Mouse (Mus musculus) embryonic facial prominence, embryonic 11.5 days (tissue): ENCODE results near the gene Rnase1. TPM values are rescaled to one million over a fixed set of nuclear protein-coding genes. Genes with fewer than 3 reads are reported as not detected.
A peak's percentile ranks its signal among the peaks of the same experiment; 100 is the strongest.

Experiments used
- ATAC-seq: fragments of 200-750 bp; cut with Nextera tagmentation; replicated peaks from 2 replicates; pipeline ENCODE4 v1.8.0; 2017; ENCODE audit warnings: low read depth; ENCODE audit not compliant: insufficient number of reproducible peaks, low FRiP score, low TSS enrichment
- DNase-seq: peaks from one replicate; pipeline ENCODE4 v3.0.0-alpha.2; 2015; ENCODE audit warnings: low spot score
- H3K27ac ChIP-seq: fragments of 300-500 bp; sonication (generic); replicated peaks from 2 replicates; pipeline ENCODE4 v1.5.1; 2014; ENCODE audit warnings: mild to moderate bottlenecking, low read depth, low read length, control low read depth
- H3K27me3 ChIP-seq: fragments of 300-500 bp; sonication (generic); 2 replicates; pipeline ENCODE4 v1.6.1; 2014; ENCODE audit warnings: mild to moderate bottlenecking, low read length, moderate library complexity, mixed read lengths; ENCODE audit not compliant: control insufficient read depth, insufficient read depth
- H3K36me3 ChIP-seq: fragments of 300-500 bp; sonication (generic); replicated peaks from 2 replicates; pipeline ENCODE4 v1.6.1; 2014; ENCODE audit warnings: low read depth, mild to moderate bottlenecking, low read length, moderate library complexity, mixed read lengths; ENCODE audit not compliant: control insufficient read depth, insufficient read depth
- H3K4me1 ChIP-seq: fragments of 300-500 bp; sonication (generic); 2 replicates; pipeline ENCODE4 v1.6.1; 2014; ENCODE audit warnings: low read length, mixed read lengths; ENCODE audit not compliant: control insufficient read depth, insufficient read depth
- H3K4me2 ChIP-seq: fragments of 300-500 bp; sonication (generic); 2 replicates; pipeline ENCODE4 v1.6.1; 2014; ENCODE audit warnings: low read depth, mild to moderate bottlenecking, control low read depth, low read length, moderate library complexity
- H3K4me3 ChIP-seq: fragments of 300-500 bp; sonication (generic); 2 replicates; pipeline ENCODE4 v1.5.1; 2014; ENCODE audit warnings: low read depth, low read length, control low read depth
- H3K9ac ChIP-seq: fragments of 300-500 bp; sonication (generic); replicated peaks from 2 replicates; pipeline ENCODE4 v1.6.1; 2014; ENCODE audit warnings: mild to moderate bottlenecking, control low read depth, low read length
- H3K9me3 ChIP-seq: fragments of 300-500 bp; sonication (generic); replicated peaks from 2 replicates; pipeline ENCODE4 v1.6.1; 2016; ENCODE audit warnings: mild to moderate bottlenecking, low read length, inconsistent platforms, mixed read lengths; ENCODE audit not compliant: control insufficient read depth
- WGBS: fragments of 180-500 bp; shearing (Covaris S2); extraction: QIAGEN DNeasy Blood & Tissue Kit; methylation state at CpG from one replicate; pipeline ENCODE4 v1.1.7; 2014; 5-methylcytosine and 5-hydroxymethylcytosine counted together
- polyA plus RNA-seq: library from polyadenylated mRNA; unstranded; fragments of >200 nt; fragmentation: Nextera tagmentation; extraction: Ambion mirVana; gene quantifications from 2 replicates; pipeline ENCODE4 v1.2.1, GENCODE M21; 2014

Rnase1 gene
- polyA plus RNA-seq, 1 experiment from 2014 or later: not detected

GRCm38 (mm10) chr14:51132372-51132771 is 14.2 kb downstream of the Rnase1 start:
- Histone ChIP-seq H3K27me3 (no peaks in the 10 kb centered on the region), H3K9me3 (no peaks in the 10 kb centered on the region), H3K4me2 (no peak overlapping the region), H3K4me3 (no peak overlapping the region), H3K36me3 (no peaks in the 10 kb centered on the region), H3K4me1 (no peaks in the 10 kb centered on the region), H3K27ac (no peak overlapping the region), H3K9ac (no peak overlapping the region)
- 92% methylated on average over 4 of the region's 4 CpGs for WGBS
- DNase-seq (no peak), ATAC-seq (no peak)

GRCm38 (mm10) chr14:51131086-51131815 is 15.3 kb downstream of the Rnase1 start:
- no peaks in the 10 kb centered on the region for H3K9me3 ChIP-seq
- H3K4me3 ChIP-seq: no peak overlapping the region
- H3K27ac ChIP-seq: no peak overlapping the region
- no peaks in the 10 kb centered on the region for H3K4me1 ChIP-seq
- ATAC-seq (no peak), DNase-seq (no peak)
- WGBS: 74% methylated on average over 7 of the region's 7 CpGs
- no peaks in the 10 kb centered on the region for H3K36me3 ChIP-seq
- no peaks in the 10 kb centered on the region for H3K27me3 ChIP-seq
- H3K9ac ChIP-seq: no peak overlapping the region
- H3K4me2 ChIP-seq: no peak overlapping the region

GRCm38 (mm10) chr14:51130315-51130940 is 16.2 kb downstream of the Rnase1 start:
- Histone ChIP-seq H3K4me2 (no peak overlapping the region), H3K9ac (no peak overlapping the region), H3K27me3 (no peaks in the 10 kb centered on the region), H3K9me3 (no peaks in the 10 kb centered on the region), H3K4me3 (no peak overlapping the region), H3K27ac (no peak overlapping the region), H3K4me1 (no peaks in the 10 kb centered on the region), H3K36me3 (no peaks in the 10 kb centered on the region)
- ATAC-seq: no peak
- 89% methylated on average over 9 of the region's 9 CpGs for WGBS
- no peak for DNase-seq

- Histone ChIP-seq H3K36me3 (no peaks in the 10 kb centered on the region), H3K9ac (no peak overlapping the region), H3K4me1 (no peaks in the 10 kb centered on the region), H3K27ac (no peak overlapping the region), H3K4me2 (no peak overlapping the region), H3K9me3 (no peaks in the 10 kb centered on the region), H3K27me3 (no peaks in the 10 kb centered on the region), H3K4me3 (no peak overlapping the region)
- no peak for DNase-seq
- no peak for ATAC-seq
- WGBS: 59% methylated on average over 4 of the region's 4 CpGs
Measured at GRCm38 (mm10) chr14:51129624-51129975, 17.0 kb downstream of the Rnase1 start.

- Histone ChIP-seq H3K27me3 (no peaks in the 10 kb centered on the region), H3K4me2 (no peak overlapping the region), H3K4me3 (no peak overlapping the region), H3K27ac (no peak overlapping the region), H3K4me1 (no peaks in the 10 kb centered on the region), H3K36me3 (no peaks in the 10 kb centered on the region), H3K9ac (no peak overlapping the region), H3K9me3 (no peaks in the 10 kb centered on the region)
- ATAC-seq (no peak), DNase-seq (no peak)
- WGBS: 77% methylated on average over 9 of the region's 9 CpGs
Measured at GRCm38 (mm10) chr14:51128775-51129623, 17.6 kb downstream of the Rnase1 start.

DNA sequence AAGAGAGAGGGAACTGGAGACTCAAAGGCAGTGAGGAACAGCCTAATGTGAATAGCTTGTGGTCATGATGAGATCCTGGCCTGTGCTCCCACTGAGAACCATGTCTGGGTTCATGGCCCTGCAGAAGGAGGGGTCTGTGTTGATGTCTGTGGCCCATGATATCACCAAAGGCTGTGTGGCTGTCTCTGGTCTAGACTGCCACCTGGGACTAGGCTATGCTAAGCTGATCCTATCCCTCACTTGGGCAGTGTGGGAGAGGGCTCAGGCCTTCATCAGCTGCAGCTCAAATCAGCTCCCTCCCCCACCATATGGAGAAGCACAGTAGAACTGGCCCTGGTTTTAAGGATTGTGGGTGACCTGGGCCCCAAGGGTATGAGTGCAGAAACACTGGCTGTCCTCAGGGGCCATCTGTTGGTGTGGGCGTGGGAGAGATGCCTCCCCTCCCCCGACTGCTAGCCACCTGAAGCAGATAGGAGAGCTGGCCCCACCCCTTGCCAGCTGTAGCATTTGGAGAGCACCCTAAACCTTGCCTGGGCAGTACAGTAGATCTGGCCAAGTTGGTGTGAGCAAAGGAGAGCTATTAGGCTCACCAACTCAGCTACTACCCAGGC is 18.8 kb downstream of the Rnase1 start:
- no peak overlapping the region for H3K27ac ChIP-seq
- no peak overlapping the region for H3K4me2 ChIP-seq
- H3K4me1 ChIP-seq: no peaks in the 10 kb centered on the region
- DNase-seq (no peak), ATAC-seq (0 out of 2 replicates have a peak, but pooled peaks have one; percentile 44)
- H3K4me3 ChIP-seq: no peak overlapping the region
- WGBS: 42% methylated on average over 2 of the region's 2 CpGs
- H3K9me3 ChIP-seq: no peaks in the 10 kb centered on the region
- H3K27me3 ChIP-seq: no peaks in the 10 kb centered on the region
- no peak overlapping the region for H3K9ac ChIP-seq
- H3K36me3 ChIP-seq: no peaks in the 10 kb centered on the region

DNA sequence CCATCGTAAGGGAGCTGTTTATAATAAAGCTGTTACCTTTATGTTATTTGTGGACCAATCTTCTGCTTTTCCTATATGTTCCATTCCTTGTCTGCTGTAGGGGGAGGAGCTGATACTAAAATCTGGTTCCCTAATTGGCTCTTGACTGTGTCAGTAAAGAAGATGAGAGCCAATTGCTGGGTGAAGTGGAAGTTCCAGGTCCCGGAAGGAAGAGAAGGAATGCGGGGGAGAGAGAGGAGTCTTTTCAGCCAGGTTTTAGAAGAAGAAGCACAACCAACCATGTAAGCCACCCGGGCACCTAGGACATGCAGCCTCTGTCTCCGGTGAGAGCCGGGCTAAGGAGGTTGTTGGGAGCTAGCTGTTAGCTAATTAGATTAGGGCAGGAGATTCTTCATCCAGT is 20.9 kb downstream of the Rnase1 start:
- Histone ChIP-seq H3K9me3 (no peaks in the 10 kb centered on the region), H3K27ac (no peak overlapping the region), H3K4me2 (no peak overlapping the region), H3K4me1 (no peaks in the 10 kb centered on the region), H3K9ac (no peak overlapping the region), H3K4me3 (no peak overlapping the region), H3K27me3 (no peaks in the 10 kb centered on the region), H3K36me3 (no peaks in the 10 kb centered on the region)
- ATAC-seq (no peak), DNase-seq (no peak)
- WGBS: 75% methylated on average over 6 of the region's 6 CpGs
